Mouse (Mus musculus): Measurements from ENCODE around the gene Dync1i2.

The Dync1i2 gene

GRCm38 (mm10) chr2:71203819-71204432 is 7.6 kb upstream of the Dync1i2 start:
- DNase-seq (ENCODE audit: low spot score in 2 of 2) = peak in 1 of 2 experiments; percentile 24

DNA sequence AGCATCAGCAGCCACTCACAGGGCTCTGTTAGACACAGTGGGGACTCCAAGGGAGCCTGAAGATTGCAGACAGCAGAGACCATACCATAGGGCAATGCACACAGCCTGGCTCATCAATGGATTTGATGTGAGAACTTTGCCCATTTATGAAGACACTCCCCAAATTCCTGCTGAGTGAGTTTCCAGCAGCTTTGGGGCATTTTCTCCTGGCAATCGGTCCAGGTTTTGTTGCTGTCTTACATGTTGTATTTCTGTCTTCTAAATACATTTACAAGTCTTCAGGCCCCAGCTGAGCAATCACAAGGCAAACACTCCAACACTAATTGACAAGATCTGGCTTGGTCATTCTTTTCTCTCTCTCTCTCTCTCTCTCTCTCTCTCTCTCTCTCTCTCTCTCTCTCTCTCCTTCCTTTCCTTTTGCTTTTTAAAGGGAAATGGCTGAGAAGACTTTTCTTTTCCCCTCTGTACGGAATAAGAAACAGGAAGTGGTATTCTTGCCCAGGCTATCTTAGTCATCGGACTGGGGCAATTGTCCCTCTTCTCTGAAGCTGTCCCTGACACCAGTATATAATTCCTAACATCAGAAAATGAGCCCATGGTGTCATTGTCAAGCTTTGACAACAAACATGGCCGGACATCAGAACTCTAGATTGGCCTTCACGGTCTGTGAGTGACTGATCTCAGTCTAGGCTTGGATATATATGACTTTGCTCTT is 2.3 kb upstream of the Dync1i2 start:
- no peak for DNase-seq (ENCODE audit: low spot score in 2 of 2)

- DNase-seq (ENCODE audit: low spot score in 2 of 2) = no peak
Observed at GRCm38 (mm10) chr2:71211096-71211495, 410 bp upstream of the Dync1i2 start.

DNA sequence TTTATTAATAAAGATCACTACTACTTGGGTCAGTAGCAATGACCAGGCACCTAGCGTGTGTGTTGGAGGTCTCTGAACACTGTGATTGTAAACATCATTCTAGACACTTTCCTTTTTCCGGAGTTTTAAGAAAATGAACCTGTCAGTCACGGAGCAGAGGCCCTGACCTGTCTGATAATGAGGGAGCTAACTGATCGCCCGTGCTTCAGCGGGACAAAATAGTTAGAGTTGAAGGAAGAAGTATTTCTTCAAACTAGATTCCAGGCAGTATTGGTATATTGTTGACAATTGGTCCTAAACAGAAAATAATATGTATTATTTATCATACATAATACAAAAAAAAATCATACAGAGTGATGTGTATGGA is 837 bp downstream of the Dync1i2 start:
- no peak for DNase-seq (ENCODE audit: low spot score in 2 of 2)

DNA sequence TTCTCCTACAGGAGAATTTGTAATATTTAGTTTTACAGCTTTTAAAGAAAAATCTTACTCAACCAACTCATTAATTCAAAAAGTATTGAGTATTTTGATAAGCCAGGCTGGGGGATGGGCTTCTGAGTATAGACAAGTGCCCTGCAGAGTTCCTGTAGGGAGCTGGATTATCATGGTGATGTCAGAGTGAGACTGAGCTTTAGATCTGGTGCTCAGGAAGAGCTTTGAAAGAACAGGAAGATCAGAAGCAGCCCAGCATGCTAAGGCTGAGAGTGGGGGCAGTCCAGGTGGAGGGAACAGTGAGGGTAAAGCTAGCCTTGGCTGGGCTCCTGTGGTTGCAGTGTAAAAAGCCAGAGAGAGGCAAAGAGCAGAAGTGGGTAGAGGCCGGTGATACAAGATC is 9.5 kb downstream of the Dync1i2 start:
- DNase-seq (ENCODE audit: low spot score in 2 of 2) = no peak

- DNase-seq (ENCODE audit: low spot score in 2 of 2) = no peak
Observed at GRCm38 (mm10) chr2:71227398-71227797, 15.9 kb downstream of the Dync1i2 start.

- DNase-seq (ENCODE audit: low spot score in 2 of 2) = no peak
Observed at GRCm38 (mm10) chr2:71229603-71230002, 18.1 kb downstream of the Dync1i2 start.

DNA sequence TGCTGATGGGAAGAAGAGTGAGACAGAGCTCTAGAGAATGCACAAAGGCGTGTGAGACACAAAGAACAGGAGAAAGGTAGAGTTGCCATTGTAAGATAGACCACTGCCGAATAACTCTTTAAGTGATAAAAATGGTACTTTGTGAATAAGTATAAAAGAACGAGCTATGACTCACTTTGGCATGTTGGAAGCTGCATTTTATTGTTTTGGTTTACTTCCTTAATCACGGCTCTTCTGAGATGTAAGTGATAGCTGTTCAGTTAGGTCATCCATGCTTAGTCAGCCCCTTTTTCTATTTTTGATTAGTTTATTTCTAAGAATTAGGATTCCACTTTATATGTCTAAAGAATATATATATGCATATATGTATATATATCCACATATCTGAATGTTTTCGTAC is 20.4 kb downstream of the Dync1i2 start:
- no peak for DNase-seq (ENCODE audit: low spot score in 2 of 2)

DNA sequence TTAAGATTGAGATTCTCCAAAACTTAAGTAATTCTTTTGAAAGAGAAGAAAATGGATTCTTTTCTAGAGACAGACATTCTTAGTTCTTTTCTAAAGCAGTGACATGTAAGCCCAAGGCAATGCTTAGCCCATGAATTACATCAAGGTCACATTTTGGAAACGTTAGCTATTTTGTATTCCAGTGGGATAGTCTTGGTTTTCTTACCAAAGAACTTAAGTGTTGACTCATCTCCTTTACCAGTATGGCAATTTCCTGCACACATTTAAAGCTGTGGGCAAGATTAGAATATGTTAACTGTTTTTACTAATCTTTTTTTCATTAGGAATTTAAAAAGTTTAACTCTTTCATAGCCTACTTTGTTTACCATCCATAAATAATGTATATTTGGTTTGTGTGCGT is 21.5 kb downstream of the Dync1i2 start:
- no peak for DNase-seq (ENCODE audit: low spot score in 2 of 2)

DNA sequence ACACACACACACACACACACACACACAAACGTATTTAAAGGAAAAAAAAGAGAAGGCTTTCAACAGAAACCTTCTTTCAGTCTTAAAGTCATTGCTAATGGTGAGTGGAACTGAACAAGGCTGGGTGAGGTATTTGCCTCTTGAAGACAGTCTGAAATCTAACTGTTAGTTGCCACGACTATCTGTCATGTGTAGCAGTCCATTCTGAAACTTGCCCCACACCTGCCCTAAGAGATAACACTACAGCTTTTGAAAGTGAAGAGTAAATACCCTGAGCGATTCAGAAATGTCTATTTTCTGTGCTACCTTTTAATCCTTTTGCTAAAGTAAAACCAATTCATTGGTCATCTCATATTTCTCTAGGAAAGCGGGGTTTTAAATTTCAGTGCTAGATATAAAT is 23.9 kb downstream of the Dync1i2 start:
- DNase-seq (ENCODE audit: low spot score in 2 of 2) = no peak

DNA sequence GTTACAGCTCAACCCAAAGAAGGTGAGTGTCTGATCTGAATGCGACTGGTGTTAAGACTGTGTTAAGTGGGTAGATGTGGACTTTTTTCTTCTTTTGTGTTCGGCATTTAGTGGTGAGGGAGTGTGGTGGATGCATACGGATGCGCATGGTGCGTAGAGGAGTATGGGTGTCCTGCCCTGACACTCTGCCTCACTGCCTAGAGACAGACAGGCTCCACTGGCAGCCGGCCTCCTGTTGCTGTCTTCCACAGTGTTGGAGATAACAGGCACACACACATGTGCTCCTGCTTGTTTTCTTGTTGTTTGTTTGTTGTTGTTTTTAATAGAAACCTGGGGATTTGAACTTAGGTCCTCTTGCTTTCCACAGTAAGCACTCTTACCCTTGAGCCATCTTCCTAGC is 24.5 kb downstream of the Dync1i2 start:
- no peak for DNase-seq (ENCODE audit: low spot score in 2 of 2)

GRCm38 (mm10) chr2:71241505-71241904 is 30.0 kb downstream of the Dync1i2 start:
- DNase-seq (ENCODE audit: low spot score in 2 of 2) = no peak

DNA sequence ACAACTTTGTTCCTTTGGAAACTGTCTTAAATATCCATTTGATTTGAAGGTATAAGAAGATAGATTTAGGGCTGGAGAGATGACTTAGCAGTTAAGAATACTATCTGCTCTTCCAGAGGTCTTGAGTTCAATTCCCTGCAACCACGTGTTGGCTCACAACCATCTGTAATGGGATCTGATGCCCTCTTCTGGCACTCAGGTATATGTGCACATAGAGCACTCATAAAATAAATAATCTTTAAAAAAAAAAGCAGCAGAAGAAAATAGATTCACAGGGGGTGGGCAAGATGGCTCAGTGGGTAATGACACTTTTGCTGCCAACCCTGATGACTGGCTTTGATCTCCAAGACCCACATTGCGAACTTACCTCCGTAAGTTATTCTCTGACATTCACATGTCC is 30.7 kb downstream of the Dync1i2 start:
- no peak for DNase-seq (ENCODE audit: low spot score in 2 of 2)

- DNase-seq (ENCODE audit: low spot score in 2 of 2) = no peak
Observed at GRCm38 (mm10) chr2:71243058-71243672, 31.7 kb downstream of the Dync1i2 start.

GRCm38 (mm10) chr2:71244807-71245206 is 33.3 kb downstream of the Dync1i2 start:
- no peak for DNase-seq (ENCODE audit: low spot score in 2 of 2)

- DNase-seq (ENCODE audit: low spot score in 2 of 2) = no peak
Observed at GRCm38 (mm10) chr2:71245416-71245815, 33.9 kb downstream of the Dync1i2 start.

DNA sequence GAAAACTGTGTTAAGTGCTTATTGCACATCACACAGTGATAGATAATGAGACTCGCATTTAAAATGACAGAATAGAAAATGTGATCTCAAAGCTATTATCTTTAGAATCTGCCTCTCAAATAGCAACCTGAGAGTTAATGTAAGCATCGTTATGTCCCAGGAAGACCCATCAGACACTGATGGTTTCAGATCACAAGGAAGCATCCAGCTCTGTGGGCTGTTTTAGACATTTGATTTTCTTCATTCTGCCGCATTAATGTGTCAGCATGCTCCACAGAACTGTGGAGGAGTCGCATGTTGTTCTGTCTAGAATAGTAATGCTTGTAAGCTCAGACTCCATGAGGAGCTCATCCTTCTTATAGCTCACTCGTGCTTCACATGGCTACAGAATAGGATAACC is 34.6 kb downstream of the Dync1i2 start:
- no peak for DNase-seq (ENCODE audit: low spot score in 2 of 2)

DNA sequence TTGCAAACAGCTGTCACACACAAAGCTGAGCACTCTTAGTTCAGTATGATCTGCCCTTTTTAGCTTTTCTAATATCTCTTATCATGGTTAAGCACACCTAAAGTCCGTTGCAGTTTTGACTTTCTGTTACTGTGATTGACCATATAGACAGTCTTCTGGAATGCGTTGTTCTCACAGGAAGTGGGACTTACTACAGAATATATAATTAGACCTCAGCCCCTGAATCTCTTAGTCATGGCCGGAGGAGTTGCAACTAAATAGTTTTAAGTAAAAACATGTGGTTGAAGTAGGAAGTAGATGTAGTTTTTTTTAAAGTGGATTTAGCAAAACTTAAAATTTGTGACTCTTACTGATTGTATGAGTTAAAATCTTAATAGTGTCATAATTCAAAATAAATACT is 36.6 kb downstream of the Dync1i2 start:
- no peak for DNase-seq (ENCODE audit: low spot score in 2 of 2)

GRCm38 (mm10) chr2:71250841-71251240 is 39.3 kb downstream of the Dync1i2 start:
- no peak for DNase-seq (ENCODE audit: low spot score in 2 of 2)

GRCm38 (mm10) chr2:71254836-71255235 is 43.3 kb downstream of the Dync1i2 start:
- DNase-seq (ENCODE audit: low spot score in 2 of 2) = no peak

DNA sequence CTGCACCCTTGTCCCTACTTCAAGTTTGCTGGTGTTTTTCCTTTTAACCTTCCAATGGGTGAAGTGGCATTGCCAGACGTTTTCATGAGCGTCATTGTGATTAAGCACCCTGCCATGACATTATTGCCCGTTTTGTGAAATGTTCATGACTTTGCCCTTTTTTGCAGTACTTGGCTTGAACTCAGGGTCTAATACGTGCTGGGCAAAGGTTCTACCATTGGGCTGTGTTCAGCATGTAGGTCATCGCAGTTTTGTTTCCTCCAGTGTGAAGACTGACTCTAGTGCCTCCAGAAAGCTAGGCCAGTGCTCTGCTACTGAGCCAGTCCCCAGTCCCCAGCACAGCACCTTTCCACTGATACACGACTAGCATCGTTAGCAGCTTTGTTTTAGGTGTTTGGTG is 45.1 kb downstream of the Dync1i2 start:
- DNase-seq (ENCODE audit: low spot score in 2 of 2) = no peak

DNA sequence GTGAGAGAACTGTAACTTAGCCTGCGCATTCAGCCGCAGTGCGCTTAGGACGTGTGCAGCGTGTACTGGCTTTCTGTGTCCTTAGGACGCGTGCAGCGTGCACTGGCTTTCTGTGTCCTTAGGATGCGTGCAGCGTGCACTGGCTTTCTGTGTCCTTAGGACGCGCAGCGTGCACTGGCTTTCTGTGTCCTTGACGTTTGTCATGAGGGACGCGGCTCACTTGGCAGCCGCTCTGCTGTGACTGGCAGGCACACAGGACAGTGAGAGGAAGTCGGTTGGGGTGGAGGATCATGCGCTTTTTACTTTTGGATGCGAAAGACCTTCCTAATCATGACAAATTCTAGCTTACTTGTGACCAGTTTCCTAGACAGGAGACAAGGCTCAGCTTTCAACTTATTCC is 53.1 kb downstream of the Dync1i2 start:
- DNase-seq (ENCODE audit: low spot score in 2 of 2) = no peak

DNA sequence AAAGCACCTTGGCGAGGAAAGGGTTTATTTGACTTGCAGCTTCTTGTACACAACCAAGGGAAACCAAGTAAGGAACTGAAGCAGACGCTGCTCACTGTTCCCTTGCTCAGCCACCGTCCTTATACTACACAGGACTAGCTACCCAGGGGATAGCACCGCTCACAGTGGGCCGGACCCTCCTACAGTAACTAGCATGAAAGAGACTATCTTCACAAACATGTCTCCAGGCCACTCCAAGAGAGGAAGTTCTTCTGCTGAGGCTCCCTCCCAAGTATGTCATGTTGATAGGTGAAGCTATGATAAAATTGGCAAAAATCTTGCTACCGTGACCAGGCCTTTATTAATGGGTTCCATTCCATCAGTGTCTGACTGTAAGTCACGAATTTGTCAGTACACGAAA is 57.2 kb downstream of the Dync1i2 start:
- no peak for DNase-seq (ENCODE audit: low spot score in 2 of 2)
